Mouse (Mus musculus): Measurements from ENCODE around the gene Rpl10l. TPM values are rescaled to one million over a fixed set of nuclear protein-coding genes. Genes with fewer than 3 reads are reported as not detected.
A peak's percentile ranks its signal among the peaks of the same experiment; 100 is the strongest.

The Rpl10l gene
- polyA plus RNA-seq (2016; fragmentation: Nextera tagmentation; extraction: Ambion mirVana) = not detected in 2 replicates

GRCm38 (mm10) chr12:66283991-66284622 lies at the start of gene Rpl10l:
TSS of gene Rpl10l (minus strand) at chr12:66284401.
- Histone ChIP-seq H3K4me1 (no peaks in the 10 kb centered on the region), H3K27me3 (replicated peaks) (no peaks in the 10 kb centered on the region), H3K36me3 (no peaks in the 10 kb centered on the region), H3K27ac (no peak within 1 kb of the TSS), H3K9me3 (peaks cover 9% of the 10 kb centered on the region; the same call in 1 of the 2 replicates), H3K4me3 (no peak within 1 kb of the TSS), H3K4me2 (replicated peaks) (no peak within 1 kb of the TSS), H3K9ac (no peak within 1 kb of the TSS)
- 97% methylated on average over 44 of the region's 44 CpGs for WGBS
- ATAC-seq (ENCODE audit: low FRiP score, low read depth) = no peak

- Histone ChIP-seq H3K4me1 (no peaks in the 10 kb centered on the region), H3K4me3 (no peak overlapping the region), H3K36me3 (no peaks in the 10 kb centered on the region), H3K4me2 (replicated peaks) (no peak overlapping the region), H3K9me3 (no peaks in the 10 kb centered on the region), H3K9ac (no peak overlapping the region), H3K27me3 (replicated peaks) (no peaks in the 10 kb centered on the region), H3K27ac (no peak overlapping the region)
- WGBS = 77% methylated on average over 3 of the region's 3 CpGs
- no peak for ATAC-seq (ENCODE audit: low FRiP score, low read depth)
Measured at GRCm38 (mm10) chr12:66275890-66276289, 8.3 kb downstream of the Rpl10l start.

- Histone ChIP-seq H3K36me3 (no peaks in the 10 kb centered on the region), H3K4me1 (0 out of 2 replicates have a peak, but pooled peaks cover 4% of the 10 kb centered on the region), H3K4me2 (replicated peaks) (no peak overlapping the region), H3K27ac (no peak overlapping the region), H3K27me3 (replicated peaks) (no peaks in the 10 kb centered on the region), H3K9ac (no peak overlapping the region), H3K4me3 (no peak overlapping the region), H3K9me3 (no peaks in the 10 kb centered on the region)
- WGBS = 62% methylated on average over 6 of the region's 6 CpGs
- ATAC-seq (ENCODE audit: low FRiP score, low read depth) = peak; percentile 17; the same call in 1 of the 2 replicates
Measured at GRCm38 (mm10) chr12:66245461-66246099, 38.6 kb downstream of the Rpl10l start.

DNA sequence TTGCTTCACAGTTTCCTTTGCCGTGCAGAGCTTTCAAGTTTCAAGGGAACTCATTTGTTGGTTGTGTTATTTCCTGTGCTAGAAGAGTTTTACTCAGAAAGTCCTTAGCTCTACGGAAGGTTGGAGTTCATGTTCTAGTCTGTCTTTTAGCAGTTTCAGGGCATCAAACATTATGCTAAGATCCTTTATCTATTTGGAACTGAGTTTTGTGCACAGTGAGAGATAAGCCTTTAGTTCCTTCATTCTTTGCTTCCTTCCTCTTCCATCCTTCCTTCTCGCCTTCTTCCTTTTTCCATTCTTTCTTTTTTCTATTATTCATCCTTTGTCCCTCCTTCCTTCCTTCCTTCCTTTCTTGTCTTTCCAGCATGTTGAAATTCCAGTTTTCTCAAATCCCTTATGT lies 50.0 kb downstream of the Rpl10l start:
- H3K36me3 ChIP-seq = no peaks in the 10 kb centered on the region
- 86% methylated on average over 3 of the region's 3 CpGs for WGBS
- ATAC-seq (ENCODE audit: low FRiP score, low read depth) = no peak
- H3K4me2 ChIP-seq (replicated peaks) = no peak overlapping the region
- no peak overlapping the region for H3K4me3 ChIP-seq
- no peak overlapping the region for H3K9ac ChIP-seq
- no peaks in the 10 kb centered on the region for H3K27me3 ChIP-seq (replicated peaks)
- no peaks in the 10 kb centered on the region for H3K4me1 ChIP-seq
- no peak overlapping the region for H3K27ac ChIP-seq
- no peaks in the 10 kb centered on the region for H3K9me3 ChIP-seq

Data from neural tube, embryonic 12.5 days (tissue).